Mouse (Mus musculus) lung, embryonic 15.5 days (tissue): ENCODE measurements at regions not wholly inside any gene's neighbourhood (a gene's known extent, or its start where the extent isn't known, plus 50 kb on each side); places are given as distances from the start of the nearest gene placed in this dataset.

Source experiments
- ATAC-seq: fragments of 200-750 bp; cut with Nextera tagmentation; 2 replicates; pipeline ENCODE4 v1.8.0; 2017; ENCODE audit warnings: moderate number of reproducible peaks, borderline replicate concordance; ENCODE audit not compliant: low FRiP score, low TSS enrichment; ENCODE audit errors: extremely low read depth
- H3K27ac ChIP-seq: fragments of 300-500 bp; sonication (generic); 2 replicates; pipeline ENCODE4 v1.5.1; 2015; ENCODE audit warnings: moderate library complexity, mild to moderate bottlenecking, inconsistent platforms
- H3K27me3 ChIP-seq: fragments of 300-500 bp; sonication (generic); 2 replicates; pipeline ENCODE4 v1.6.1; 2015; ENCODE audit warnings: inconsistent platforms
- H3K36me3 ChIP-seq: fragments of 300-500 bp; sonication (generic); 2 replicates; pipeline ENCODE4 v1.6.1; 2015; ENCODE audit warnings: inconsistent platforms
- H3K4me1 ChIP-seq: fragments of 300-500 bp; sonication (generic); 2 replicates; pipeline ENCODE4 v1.6.1; 2015; ENCODE audit warnings: inconsistent platforms
- H3K4me2 ChIP-seq: fragments of 300-500 bp; sonication (generic); 2 replicates; pipeline ENCODE4 v1.6.1; 2015; ENCODE audit warnings: inconsistent platforms, mild to moderate bottlenecking, moderate library complexity
- H3K4me3 ChIP-seq: fragments of 300-500 bp; sonication (generic); 2 replicates; pipeline ENCODE4 v1.5.1; 2015; ENCODE audit warnings: mild to moderate bottlenecking, inconsistent platforms
- H3K9ac ChIP-seq: fragments of 300-500 bp; sonication (generic); 2 replicates; pipeline ENCODE4 v1.6.1; 2015; ENCODE audit warnings: inconsistent platforms
- H3K9me3 ChIP-seq: fragments of 300-500 bp; sonication (generic); 2 replicates; pipeline ENCODE4 v1.6.1; 2016; ENCODE audit warnings: inconsistent platforms
- WGBS: fragments of 180-500 bp; shearing (Covaris S2); methylation state at CpG from one replicate; pipeline ENCODE4 v1.1.7; 2015; 5-methylcytosine and 5-hydroxymethylcytosine counted together

GRCm38 (mm10) chr15:25000171-25000570, 413.4 kb downstream of the Basp1 start:
- no peak overlapping the region for H3K9ac ChIP-seq
- no peak overlapping the region for H3K4me3 ChIP-seq
- no peaks in the 10 kb centered on the region for H3K9me3 ChIP-seq
- H3K36me3 ChIP-seq: no peaks in the 10 kb centered on the region
- no peaks in the 10 kb centered on the region for H3K4me1 ChIP-seq
- WGBS: 78% methylated on average over 3 of the region's 3 CpGs
- H3K27me3 ChIP-seq: no peaks in the 10 kb centered on the region
- H3K27ac ChIP-seq: no peak overlapping the region
- no peak overlapping the region for H3K4me2 ChIP-seq
- no peak for ATAC-seq

- no peak for ATAC-seq
- H3K27me3 ChIP-seq: no peaks in the 10 kb centered on the region
- no peak overlapping the region for H3K27ac ChIP-seq
- 69% methylated on average over 2 of the region's 2 CpGs for WGBS
- no peak overlapping the region for H3K9ac ChIP-seq
- no peaks in the 10 kb centered on the region for H3K9me3 ChIP-seq
- no peaks in the 10 kb centered on the region for H3K36me3 ChIP-seq
- H3K4me1 ChIP-seq: no peaks in the 10 kb centered on the region
- no peak overlapping the region for H3K4me2 ChIP-seq
- no peak overlapping the region for H3K4me3 ChIP-seq
Observed at GRCm38 (mm10) chr15:24993325-24993673, 420.3 kb downstream of the Basp1 start.

- no peaks in the 10 kb centered on the region for H3K27me3 ChIP-seq
- no peak overlapping the region for H3K4me3 ChIP-seq
- WGBS: 65% methylated on average over 14 of the region's 14 CpGs
- H3K4me2 ChIP-seq: no peak overlapping the region
- no peaks in the 10 kb centered on the region for H3K9me3 ChIP-seq
- no peaks in the 10 kb centered on the region for H3K36me3 ChIP-seq
- no peak for ATAC-seq
- no peaks in the 10 kb centered on the region for H3K4me1 ChIP-seq
- no peak overlapping the region for H3K27ac ChIP-seq
- H3K9ac ChIP-seq: no peak overlapping the region
Observed at GRCm38 (mm10) chr15:24992665-24993324, 420.8 kb downstream of the Basp1 start.

GRCm38 (mm10) chr15:24990082-24990786, 423.3 kb downstream of the Basp1 start:
- H3K36me3 ChIP-seq: no peaks in the 10 kb centered on the region
- no peaks in the 10 kb centered on the region for H3K4me1 ChIP-seq
- no peaks in the 10 kb centered on the region for H3K9me3 ChIP-seq
- ATAC-seq: no peak
- H3K27ac ChIP-seq: no peak overlapping the region
- 49% methylated on average over 5 of the region's 5 CpGs for WGBS
- no peak overlapping the region for H3K4me3 ChIP-seq
- no peak overlapping the region for H3K4me2 ChIP-seq
- no peak overlapping the region for H3K9ac ChIP-seq
- H3K27me3 ChIP-seq: no peaks in the 10 kb centered on the region

- no peak overlapping the region for H3K4me2 ChIP-seq
- no peak overlapping the region for H3K4me3 ChIP-seq
- no peaks in the 10 kb centered on the region for H3K27me3 ChIP-seq
- WGBS: 23% methylated on average over 4 of the region's 4 CpGs
- no peaks in the 10 kb centered on the region for H3K9me3 ChIP-seq
- H3K27ac ChIP-seq: no peak overlapping the region
- H3K4me1 ChIP-seq: no peaks in the 10 kb centered on the region
- H3K36me3 ChIP-seq: no peaks in the 10 kb centered on the region
- no peak for ATAC-seq
- H3K9ac ChIP-seq: no peak overlapping the region
Observed at GRCm38 (mm10) chr15:24980841-24981240, 432.7 kb downstream of the Basp1 start.

GRCm38 (mm10) chr15:24972020-24972419, 441.5 kb downstream of the Basp1 start:
- H3K4me1 ChIP-seq: no peaks in the 10 kb centered on the region
- no peak overlapping the region for H3K4me3 ChIP-seq

GRCm38 (mm10) chr15:24969391-24969812, 444.2 kb downstream of the Basp1 start:
- H3K4me2 ChIP-seq: no peak overlapping the region
- ATAC-seq: peak; percentile 52; the same call in 1 of the 2 replicates
- no peaks in the 10 kb centered on the region for H3K27me3 ChIP-seq
- H3K9ac ChIP-seq: no peak overlapping the region
- H3K36me3 ChIP-seq: no peaks in the 10 kb centered on the region
- no peaks in the 10 kb centered on the region for H3K9me3 ChIP-seq
- no peaks in the 10 kb centered on the region for H3K4me1 ChIP-seq
- WGBS: 23% methylated on average over 2 of the region's 2 CpGs
- H3K4me3 ChIP-seq: no peak overlapping the region
- no peak overlapping the region for H3K27ac ChIP-seq

More at GRCm38 (mm10) chr15:24972020-24972419, 441.5 kb downstream of the Basp1 start:
- H3K27me3 ChIP-seq: no peaks in the 10 kb centered on the region
- H3K9me3 ChIP-seq: no peaks in the 10 kb centered on the region
- H3K36me3 ChIP-seq: no peaks in the 10 kb centered on the region
- 18% methylated on average over 5 of the region's 5 CpGs for WGBS
- no peak for ATAC-seq
- no peak overlapping the region for H3K27ac ChIP-seq
- H3K4me2 ChIP-seq: no peak overlapping the region
- no peak overlapping the region for H3K9ac ChIP-seq

GRCm38 (mm10) chr15:24968636-24969317, 444.8 kb downstream of the Basp1 start:
- 85% methylated on average over 7 of the region's 7 CpGs for WGBS
- Histone ChIP-seq H3K27ac (no peak overlapping the region), H3K9ac (no peak overlapping the region), H3K36me3 (no peaks in the 10 kb centered on the region), H3K4me3 (no peak overlapping the region), H3K4me2 (no peak overlapping the region), H3K9me3 (no peaks in the 10 kb centered on the region), H3K4me1 (no peaks in the 10 kb centered on the region), H3K27me3 (no peaks in the 10 kb centered on the region)
- no peak for ATAC-seq

- H3K9ac ChIP-seq: no peak overlapping the region
- WGBS: 55% methylated on average over 2 of the region's 2 CpGs
Observed at GRCm38 (mm10) chr15:24929742-24930141, 483.8 kb downstream of the Basp1 start.

GRCm38 (mm10) chr15:24911866-24912265, 501.7 kb downstream of the Basp1 start:
- Histone ChIP-seq H3K36me3 (no peaks in the 10 kb centered on the region), H3K27ac (no peak overlapping the region), H3K4me1 (no peaks in the 10 kb centered on the region), H3K4me3 (no peak overlapping the region), H3K9me3 (no peaks in the 10 kb centered on the region), H3K9ac (no peak overlapping the region), H3K27me3 (no peaks in the 10 kb centered on the region), H3K4me2 (no peak overlapping the region)
- ATAC-seq: no peak
- 77% methylated on average over 1 of the region's 1 CpGs for WGBS

More at GRCm38 (mm10) chr15:24929742-24930141, 483.8 kb downstream of the Basp1 start:
- Histone ChIP-seq H3K27me3 (no peaks in the 10 kb centered on the region), H3K4me2 (no peak overlapping the region), H3K27ac (no peak overlapping the region), H3K9me3 (no peaks in the 10 kb centered on the region), H3K4me3 (no peak overlapping the region), H3K4me1 (no peaks in the 10 kb centered on the region), H3K36me3 (no peaks in the 10 kb centered on the region)
- no peak for ATAC-seq

- no peaks in the 10 kb centered on the region for H3K27me3 ChIP-seq
- H3K4me2 ChIP-seq: no peak overlapping the region
- no peaks in the 10 kb centered on the region for H3K4me1 ChIP-seq
- no peaks in the 10 kb centered on the region for H3K36me3 ChIP-seq
- 73% methylated on average over 1 of the region's 1 CpGs for WGBS
- H3K27ac ChIP-seq: no peak overlapping the region
- no peak overlapping the region for H3K9ac ChIP-seq
- no peak overlapping the region for H3K4me3 ChIP-seq
- no peak for ATAC-seq
- no peaks in the 10 kb centered on the region for H3K9me3 ChIP-seq
Observed at GRCm38 (mm10) chr15:24911466-24911865, 502.1 kb downstream of the Basp1 start.

- no peak overlapping the region for H3K27ac ChIP-seq
- WGBS: 55% methylated on average over 4 of the region's 4 CpGs
- H3K9me3 ChIP-seq: no peaks in the 10 kb centered on the region
- H3K36me3 ChIP-seq: no peaks in the 10 kb centered on the region
- H3K4me2 ChIP-seq: no peak overlapping the region
- H3K4me1 ChIP-seq: no peaks in the 10 kb centered on the region
- no peaks in the 10 kb centered on the region for H3K27me3 ChIP-seq
- H3K4me3 ChIP-seq: no peak overlapping the region
- no peak for ATAC-seq
- no peak overlapping the region for H3K9ac ChIP-seq
Observed at GRCm38 (mm10) chr15:24906957-24907356, 506.6 kb downstream of the Basp1 start.
